Mouse (Mus musculus) natural killer cell, adult 2 months (primary cell): Measurements from ENCODE around the gene Mov10.
A peak's percentile ranks its signal among the peaks of the same experiment; 100 is the strongest.
"Not testable (repeated sequence)": the region's sequence is repeated elsewhere in the genome, so short reads cannot be mapped to it uniquely, and the experiment has no call there.

Experiments used
- DNase-seq, 2 experiments: peaks; one replicate each; pipeline ENCODE4 v3.0.0; 2022; ENCODE audit warnings: low spot score in 2 of 2

The Mov10 gene

DNA sequence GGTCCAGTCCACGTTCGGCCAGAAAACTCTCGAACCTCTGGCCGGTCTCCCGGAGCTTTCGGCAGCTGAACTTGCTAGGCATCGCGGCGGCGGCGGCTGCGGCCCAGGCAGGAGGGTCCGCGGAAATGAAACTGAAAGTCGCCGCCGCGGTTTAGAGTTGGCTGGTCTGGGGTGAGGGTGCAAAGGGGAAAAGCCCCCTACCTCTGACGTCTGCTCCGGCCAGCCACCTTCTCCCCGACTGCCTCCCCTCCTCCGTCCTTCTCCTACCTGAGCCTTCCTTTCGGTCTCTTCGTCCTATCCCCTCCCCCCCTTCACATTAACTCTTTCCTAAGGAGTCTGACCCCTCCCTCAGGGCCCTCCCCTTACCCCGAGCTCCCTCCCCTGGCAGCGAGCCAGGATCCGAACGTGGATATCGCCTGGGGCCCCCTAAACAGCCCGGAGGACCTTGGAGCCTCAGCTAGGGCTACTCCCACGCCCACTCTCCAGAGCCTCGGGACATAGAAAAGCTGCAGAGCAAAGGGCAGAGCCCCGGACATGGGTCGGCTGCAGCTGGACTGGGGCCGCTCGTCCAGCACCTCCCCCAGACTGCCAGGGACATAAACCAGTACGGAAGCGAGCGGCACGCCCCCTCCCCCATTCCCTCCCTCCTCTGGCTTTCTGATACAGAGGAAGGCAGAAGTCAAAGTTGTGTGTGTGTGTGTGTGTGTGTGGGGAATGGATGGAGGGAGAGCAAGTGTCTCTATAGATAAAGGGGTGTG is at the start of gene Mov10:
Gene Mov10 (minus strand): TSS at position 573 of the 758 bp plus-strand sequence.
- DNase-seq: peak; percentile 77 to 83

DNA sequence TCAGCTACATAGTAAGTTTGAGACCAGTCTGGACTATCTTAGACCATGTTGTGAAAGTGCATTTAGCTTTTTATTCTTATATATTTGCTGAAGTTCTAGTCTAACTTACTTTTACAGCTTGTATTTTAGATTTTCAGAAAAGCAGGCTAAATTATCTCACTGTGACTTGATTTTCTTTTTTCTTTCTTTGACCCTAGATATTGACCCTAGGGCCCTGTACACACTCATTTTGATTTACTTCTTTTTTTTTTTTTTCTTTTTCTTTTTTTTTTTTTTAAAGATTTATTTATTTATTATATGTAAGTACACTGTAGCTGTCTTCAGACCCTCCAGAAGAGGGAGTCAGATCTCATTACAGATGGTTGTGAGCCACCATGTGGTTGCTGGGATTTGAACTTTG is 48.3 kb upstream of the Mov10 start:
- DNase-seq: not testable (repeated sequence)

DNA sequence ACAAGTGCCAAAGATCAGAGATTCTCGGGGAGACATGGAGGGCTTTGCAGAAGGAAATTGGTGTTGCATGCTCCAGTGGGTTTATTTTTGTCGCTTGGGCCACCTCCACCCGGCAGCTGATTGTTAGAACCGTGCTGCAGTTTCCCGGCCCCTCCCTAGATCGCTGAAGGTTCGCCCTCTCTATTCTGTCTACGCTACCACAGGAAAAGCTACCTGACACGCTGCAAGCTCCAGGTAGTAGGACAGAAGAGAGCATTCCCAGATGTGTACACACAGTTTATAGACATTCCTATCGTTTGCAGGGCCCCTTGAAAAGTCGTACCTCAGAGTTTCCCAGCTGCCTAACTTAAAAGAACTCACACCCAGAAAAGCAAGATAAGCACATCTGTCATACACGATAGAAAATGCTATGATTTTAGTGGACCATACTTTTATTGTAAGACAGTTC is 47.0 kb upstream of the Mov10 start:
- DNase-seq: no peak

DNA sequence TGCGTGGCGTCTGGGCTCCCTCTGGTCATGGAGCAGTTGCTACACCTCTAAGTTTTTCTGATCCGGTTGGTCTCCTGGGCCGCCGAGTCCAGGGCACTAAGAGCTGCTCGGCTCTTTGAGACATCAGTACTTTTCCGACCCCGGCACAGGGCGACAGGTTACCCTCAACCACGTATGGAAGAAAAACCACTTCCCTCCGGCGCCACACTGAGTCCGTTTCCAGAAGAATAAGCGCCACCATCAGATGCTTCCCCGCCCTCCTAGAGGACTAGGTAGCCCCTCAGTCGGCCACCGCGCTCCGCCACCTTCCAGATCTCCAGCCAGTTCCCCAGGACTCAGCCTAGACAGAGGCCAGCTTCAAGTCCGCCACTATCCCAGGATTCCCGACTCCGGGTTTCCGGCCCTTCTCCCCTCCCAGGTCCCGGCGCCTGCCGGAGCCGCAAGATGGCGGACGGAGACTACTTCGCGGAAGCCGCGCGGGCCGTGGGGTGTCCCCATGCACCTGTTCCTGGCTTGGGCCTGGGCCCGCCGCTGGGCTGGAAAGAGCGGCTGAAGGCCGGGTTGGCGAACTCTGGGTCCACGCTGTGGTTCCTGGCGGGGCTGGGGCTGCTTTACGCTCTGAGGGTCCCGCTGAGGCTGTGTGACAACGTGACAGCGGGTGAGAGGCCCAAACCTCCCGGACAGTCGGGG is 46.4 kb upstream of the Mov10 start:
- DNase-seq: peak; percentile 78 to 83

DNA sequence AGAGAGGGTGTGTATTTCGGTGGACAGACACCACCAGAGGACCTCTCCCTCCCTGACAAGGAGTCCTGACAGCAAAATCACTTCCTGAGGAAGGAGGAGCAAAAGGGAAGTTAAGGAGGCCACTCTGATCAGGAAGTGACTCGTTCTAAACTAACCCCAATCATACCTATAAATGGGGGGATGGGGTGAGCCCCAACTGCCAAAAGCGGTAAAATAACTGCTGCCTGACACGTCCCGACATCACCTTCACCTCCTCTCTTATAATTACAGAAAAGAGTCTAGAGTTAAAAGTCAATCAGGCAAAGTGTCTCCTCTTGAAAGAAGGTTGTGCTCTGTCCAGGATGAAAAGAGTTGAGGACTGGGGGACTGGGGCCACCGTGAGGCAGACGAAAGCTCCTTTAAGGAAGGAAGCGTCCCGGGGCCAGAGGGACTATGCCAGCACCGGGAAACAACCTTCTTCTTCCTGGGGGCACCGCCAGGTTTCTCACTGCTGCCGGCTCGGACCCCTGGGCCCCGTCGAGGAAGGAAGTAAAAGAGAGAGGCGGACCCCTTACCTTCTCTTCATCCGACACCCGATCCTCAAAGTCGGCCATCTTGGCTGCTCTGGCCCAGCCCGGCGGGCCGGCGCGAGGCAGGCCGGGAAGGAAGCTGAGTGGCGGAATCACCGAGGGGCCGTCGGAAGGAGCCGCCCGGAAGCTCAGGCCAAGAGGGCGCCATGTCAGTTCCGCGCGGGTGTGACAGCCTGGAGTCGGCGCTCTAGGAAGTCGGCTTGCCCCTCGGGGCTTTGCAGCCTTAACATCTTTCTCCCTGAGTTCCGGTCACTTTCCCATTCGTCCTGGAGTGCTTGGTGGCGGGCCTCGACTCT is 45.7 kb upstream of the Mov10 start, which contains the start of the genes St7l and Capza1:
Gene St7l (plus strand): TSS at position 220 of the 865 bp plus-strand sequence.
Gene Capza1 (minus strand): TSS at position 720 of the 865 bp plus-strand sequence.
- DNase-seq: peak; percentile 77 to 85

DNA sequence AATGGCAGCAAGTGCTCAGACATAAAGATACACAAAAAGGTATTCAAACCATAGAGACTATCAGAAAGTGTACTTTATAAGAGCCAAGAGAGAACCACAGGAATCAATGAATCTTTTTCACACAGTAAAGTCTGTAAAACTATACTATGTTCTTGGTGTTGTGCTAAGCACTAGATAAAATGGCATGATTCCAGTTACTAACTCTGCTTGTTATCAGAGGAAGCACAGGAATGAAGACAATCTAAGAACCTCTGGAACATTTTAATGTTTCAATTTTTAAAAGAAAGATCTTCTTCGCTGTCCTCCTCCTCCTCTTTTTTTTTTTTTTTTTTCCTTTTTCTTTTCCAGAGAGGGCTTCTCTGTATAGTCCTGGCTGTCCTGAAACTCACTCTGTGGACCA is 40.2 kb upstream of the Mov10 start:
- DNase-seq: no peak

DNA sequence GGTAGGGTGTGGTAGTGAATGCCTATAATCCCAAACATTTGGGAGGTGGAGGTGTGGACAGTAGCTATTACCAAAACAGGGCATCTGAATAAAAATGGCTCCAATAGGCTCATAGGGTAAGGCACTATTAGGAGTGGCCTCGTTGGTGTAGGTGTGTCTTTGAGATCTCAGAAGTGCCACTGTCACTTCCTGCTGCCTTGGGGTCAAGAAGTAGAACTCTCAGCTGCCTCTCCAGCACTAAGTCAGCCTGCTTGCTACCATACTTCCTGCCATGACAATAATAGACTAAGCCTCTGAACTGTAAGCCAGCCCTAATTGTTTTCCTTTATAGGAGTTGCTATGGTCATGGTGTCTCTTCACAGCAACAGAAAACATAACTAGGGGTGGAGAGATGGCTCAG is 37.7 kb upstream of the Mov10 start:
- DNase-seq: peak; percentile 38 to 55

DNA sequence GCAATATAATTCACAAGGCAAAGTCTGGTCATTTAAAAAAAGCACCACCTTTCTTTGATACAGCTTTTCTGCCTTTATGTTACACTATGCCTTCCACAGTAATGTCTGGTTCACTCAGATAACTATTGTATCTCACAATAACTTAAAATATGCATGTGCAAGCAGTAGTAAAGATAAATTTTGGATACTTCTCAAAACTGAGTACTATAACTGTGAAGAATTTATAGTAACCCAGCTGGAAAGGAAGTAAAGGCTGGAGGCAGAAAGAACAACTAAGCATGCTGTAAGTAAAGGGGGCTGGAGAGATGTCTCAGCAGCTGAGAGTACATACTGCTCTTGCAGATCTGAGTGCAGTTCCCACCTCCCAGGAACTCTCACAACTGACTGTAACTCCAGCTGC is 36.5 kb upstream of the Mov10 start:
- DNase-seq: no peak

DNA sequence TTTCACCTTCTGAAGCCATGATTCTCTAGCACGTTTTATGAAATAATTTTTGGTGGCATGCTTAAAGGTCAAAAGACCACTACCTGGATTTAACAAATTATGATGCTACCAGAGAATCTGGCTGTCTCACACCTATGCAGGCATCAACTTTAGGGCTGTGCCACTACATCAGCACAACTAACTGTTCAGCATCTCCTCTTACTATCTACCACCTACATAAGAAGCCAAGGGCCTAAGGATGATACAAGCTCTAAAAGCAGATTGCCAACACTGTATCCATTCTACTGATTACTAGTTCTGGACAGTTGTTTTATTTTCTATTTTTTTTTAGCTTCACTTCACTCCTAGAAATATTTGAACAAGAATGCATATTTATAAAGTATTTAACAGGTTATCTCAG is 36.1 kb upstream of the Mov10 start:
- DNase-seq: no peak

DNA sequence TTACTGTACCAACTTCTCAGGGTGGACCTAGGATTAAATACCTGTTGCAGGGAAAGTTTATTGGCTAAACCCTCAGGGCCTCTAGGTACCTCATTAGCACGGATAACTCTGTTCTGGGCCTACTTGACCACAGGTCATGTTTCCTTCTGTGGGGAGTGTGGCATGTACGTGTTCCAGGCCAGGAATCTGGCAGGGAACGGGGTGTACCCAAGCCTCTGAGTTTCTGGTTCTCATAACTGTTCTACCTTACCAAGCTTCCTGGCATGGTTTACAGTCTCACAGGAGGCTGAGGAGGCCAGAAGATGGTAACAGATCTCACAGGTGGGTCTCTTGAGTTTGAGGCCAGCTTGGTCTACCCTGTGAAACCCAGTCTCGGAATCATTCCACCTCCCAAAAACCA is 28.2 kb upstream of the Mov10 start:
- DNase-seq: no peak

DNA sequence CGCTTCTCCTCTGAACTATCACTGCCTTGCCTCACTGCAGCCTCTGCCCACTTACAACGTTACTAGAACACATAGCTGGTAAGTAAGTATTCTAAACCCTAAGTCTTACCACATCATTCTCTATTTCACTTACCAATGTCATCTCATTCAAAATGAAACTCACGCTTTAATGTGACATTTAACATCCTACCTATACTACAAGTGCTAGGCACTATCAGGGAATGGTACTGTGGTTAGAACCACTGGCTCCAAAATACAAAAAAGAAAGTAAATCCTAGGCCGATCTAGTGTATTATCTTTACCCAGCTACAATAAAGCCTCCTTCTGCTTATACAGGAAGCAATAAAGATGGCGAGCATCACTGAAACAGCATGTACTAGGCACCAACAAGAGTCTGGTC is 22.7 kb upstream of the Mov10 start:
- no peak for DNase-seq

DNA sequence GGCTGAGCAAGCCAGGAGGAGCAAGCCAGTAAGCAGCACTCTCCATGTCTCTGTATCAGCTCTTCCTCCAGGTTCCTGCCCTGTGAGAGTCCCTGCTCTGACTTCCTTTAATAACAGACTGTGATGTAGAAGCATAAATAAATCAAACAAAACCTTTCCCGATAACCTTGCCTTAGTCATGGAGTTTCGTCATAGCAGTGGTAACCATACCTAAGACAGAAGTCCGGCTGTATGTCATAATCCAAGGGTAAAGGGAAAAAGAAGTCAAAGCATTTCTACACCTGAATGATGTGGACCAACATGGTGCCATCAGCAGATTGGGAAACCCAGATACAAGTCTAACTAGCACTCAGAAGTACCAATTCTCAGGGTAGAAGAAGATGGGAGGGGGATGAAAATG is 17.4 kb upstream of the Mov10 start:
- no peak for DNase-seq

DNA sequence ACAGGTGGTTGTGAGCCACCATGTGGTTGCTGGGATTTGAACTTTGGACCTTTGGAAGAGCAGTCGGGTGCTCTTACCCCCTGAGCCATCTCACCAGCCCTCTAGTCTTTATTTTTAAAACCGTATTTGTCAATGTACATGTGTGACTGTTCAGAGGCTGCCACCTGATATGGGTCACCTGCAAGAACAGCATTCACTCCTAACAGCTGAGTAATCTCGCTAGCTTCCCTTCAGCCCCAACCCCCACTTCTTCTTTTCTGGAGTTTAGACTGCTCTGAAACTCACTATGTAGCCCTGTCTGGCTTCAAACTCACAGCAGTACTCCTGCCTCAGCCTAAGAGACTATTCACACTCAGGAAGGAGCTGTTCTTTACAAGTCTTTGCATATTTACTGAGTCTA is 4.0 kb upstream of the Mov10 start:
- DNase-seq: no peak

DNA sequence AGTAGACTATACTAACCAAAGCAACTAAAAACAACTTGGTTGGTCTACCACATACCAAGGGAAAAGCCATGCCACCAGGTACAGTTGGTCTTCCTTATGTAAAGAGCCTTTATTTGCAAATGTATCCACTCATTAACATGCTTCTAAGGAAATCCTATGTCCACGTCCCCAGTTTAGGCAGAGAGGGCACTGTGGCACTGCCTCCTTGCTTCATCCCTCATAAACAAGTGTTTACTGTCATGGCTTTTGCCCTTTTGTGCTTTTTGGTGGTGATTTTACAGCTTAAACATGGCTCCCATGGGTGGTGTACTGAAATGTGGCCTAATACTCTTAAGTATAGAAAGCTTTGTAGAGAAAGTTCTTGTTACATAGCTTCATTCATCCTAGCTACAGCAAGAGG is 2.1 kb upstream of the Mov10 start:
- DNase-seq: no peak

DNA sequence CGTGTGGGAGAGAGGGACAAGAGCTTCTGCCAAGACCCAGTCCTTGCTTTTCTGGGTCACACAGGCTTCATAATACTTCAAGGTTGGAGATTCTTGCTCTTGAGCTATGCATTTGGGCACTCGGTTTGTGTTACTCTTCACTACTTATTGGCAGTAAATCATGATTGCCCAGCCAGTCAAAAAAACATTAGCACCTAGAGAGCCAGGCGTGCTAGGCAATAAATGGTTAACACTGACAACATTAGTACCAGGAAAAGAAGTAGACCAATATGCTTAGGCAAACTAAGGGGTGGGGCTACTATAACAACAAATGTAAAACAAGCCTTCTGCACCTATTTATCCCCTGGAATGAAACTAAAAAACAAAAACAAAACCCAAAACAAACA is 379 bp upstream of the Mov10 start:
- DNase-seq: peak in 1 of 2 experiments; percentile 8

DNA sequence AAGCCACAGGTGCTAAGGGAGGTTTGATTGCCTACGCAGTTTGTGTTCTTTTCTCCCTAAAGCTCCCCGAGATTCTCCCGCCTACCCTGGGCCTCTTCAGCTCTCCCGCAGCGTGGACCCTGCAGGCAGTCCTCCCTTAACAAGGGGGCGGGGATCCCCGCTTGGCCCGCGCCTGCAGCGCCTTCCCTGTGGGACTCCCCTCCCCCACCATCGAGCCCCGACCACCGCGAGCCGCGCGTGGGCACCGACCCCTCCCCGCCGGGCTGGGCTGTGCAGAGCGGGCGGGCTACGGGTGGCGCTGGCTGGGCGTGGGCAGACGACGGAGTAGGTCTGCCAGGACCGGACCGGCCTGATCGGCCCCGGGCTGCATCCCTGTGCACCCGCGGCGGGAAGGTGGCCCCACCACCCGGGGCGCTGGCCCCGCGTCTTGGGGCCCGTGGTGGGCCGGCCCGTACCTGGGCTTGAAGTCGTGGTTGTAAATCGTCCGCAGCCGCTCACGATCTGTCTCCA is 827 bp downstream of the Mov10 start:
- peak; percentile 28 to 32 for DNase-seq

DNA sequence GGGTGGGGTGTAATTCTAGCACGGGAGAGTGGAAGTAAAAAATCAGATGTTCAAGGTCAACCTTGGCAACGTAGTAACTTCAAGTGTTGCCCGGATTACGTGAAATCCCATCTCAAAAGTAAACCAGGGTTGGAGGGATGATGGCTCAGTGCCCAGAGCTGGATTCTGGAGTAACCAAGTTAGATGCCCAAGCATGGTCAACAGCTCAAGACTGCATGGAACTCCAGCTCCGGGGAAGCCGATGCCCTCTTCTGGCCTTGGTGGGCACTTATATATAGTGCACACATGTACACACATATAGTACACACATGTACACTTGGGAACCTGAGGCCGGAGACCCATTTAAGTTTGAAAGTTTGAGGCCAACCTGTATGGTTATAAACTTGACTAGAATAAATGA is 2.2 kb downstream of the Mov10 start:
- DNase-seq: no peak

DNA sequence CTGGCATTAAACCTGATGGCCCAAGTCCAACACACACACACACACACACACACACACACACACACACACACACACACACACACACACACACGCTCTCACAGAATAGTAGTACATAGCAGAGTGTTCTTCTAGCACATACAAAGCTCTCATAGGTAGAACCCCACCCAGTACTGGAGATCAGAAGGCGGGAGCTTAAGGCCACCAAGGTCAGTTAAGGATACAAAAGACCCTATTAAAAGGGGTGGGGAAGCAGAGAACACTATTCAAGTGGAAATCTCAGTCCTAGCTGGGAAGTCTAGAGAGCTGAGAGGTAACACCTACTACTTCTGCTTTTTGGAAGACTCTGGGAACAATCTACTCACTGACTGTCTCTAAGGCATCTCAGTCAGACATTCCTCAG is 3.0 kb downstream of the Mov10 start:
- DNase-seq: no peak

DNA sequence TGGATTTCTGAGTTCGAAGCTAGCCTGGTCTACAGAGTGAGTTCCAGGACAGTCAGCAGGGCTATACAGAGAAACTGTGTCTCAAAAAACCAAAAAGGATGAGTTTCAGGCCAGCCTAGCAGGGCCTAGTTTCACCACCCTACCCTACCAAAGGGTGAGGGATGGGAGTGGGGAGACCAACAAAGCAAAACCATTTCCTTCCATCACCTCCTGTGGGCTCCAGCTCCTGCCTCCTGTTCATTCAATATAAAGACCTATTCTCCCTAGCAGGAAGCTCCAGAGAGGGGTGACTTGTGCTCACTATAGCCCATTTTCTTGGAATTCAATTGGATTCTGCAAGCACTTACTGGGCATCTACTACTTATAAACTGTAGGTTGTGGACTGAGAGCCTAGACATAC is 3.6 kb downstream of the Mov10 start:
- DNase-seq: no peak

DNA sequence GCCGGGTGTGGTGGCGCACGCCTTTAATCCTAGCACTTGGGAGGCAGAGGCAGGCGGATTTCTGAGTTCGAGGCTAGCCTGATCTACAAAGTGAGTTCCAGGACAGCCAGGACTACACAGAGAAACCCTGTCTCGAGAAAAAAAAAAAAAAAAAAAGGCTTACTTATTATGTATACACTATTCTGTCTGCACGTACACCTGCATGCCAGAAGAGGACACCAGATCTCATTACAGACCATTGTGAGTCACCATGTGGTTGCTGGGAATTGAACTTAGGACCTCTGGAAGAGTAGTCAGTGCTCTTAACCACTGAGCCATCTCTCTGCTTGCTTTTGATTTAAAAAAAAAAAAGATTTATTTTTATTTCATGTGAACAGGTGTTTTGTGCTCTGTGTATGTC is 5.1 kb downstream of the Mov10 start:
- not testable (repeated sequence) for DNase-seq

DNA sequence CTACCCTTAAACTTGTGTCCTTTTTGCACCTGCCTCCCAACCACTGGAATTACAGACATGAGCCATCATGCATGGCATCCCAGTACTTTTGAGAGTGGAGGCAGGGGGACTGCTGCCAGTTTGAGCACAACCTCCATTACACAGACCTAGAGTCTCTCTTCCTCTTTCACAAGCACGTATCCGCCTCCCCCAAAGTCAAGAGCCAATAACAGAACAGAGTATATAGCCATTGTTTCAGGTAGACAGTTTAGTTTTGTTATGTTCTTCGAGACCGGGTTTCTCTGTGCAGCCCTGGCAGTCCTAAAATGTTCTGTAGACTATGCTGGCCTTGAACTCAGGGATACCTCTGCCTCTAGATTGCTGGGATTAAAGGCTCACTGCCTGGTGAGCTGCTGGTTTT is 6.1 kb downstream of the Mov10 start:
- no peak for DNase-seq

DNA sequence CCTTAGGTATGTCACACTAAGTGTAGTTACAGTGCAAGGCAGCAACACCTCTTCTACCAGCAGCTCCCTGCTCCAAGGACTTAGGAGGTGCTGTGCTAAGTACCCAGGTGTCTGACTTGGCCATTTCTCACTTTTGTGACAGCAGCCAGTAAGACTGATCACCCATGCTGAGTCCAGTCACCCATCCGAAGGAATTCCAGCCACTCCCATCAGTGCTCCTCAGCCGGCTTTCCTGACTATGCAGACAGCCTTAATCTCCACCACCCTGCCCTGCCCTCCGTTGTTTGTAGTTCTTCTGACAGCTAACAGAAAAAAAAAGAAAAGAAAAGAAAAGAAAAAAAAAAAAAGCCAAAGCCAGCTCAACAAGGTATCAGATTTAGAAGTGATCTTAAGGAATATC is 6.6 kb downstream of the Mov10 start:
- DNase-seq: no peak
